Mouse (Mus musculus) CH12.LX (cell line): ENCODE measurements at regions not wholly inside any gene's neighbourhood (a gene's known extent, or its start where the extent isn't known, plus 50 kb on each side); places are given as distances from the start of the nearest gene placed in this dataset.

Experiments
- DNase-seq: peaks from one replicate; pipeline ENCODE4 v3.0.0-alpha.2; 2013; ENCODE audit errors: extremely low read depth
- H3K27ac ChIP-seq: 2 replicates; pipeline ENCODE4 v1.5.1; 2012; ENCODE audit warnings: low read depth, mild to moderate bottlenecking, control low read depth, moderate library complexity; ENCODE audit not compliant: insufficient read depth
- H3K27me3 ChIP-seq: replicated peaks from 2 replicates; pipeline ENCODE3; 2012; ENCODE audit warnings: inconsistent platforms
- H3K36me3 ChIP-seq, 2 experiments: replicated peaks in 1 of 2; 2 replicates each; pipeline versions ENCODE3 to v1.6.1; 2012; ENCODE audit warnings: inconsistent platforms in 1 of 2, low read length in 1 of 2, mild to moderate bottlenecking in 1 of 2, mixed read lengths in 1 of 2, moderate library complexity in 1 of 2; ENCODE audit not compliant: control insufficient read depth in 1 of 2, insufficient read depth in 1 of 2
- H3K4me1 ChIP-seq, 2 experiments: 2 replicates each; pipeline ENCODE4 v1.6.1; 2012; ENCODE audit warnings: inconsistent platforms in 1 of 2, moderate library complexity in 1 of 2; ENCODE audit not compliant: insufficient read depth in 2 of 2, control insufficient read depth in 1 of 2
- H3K4me2 ChIP-seq: 2 replicates; pipeline ENCODE4 v1.6.1; 2012; ENCODE audit warnings: low read depth, mild to moderate bottlenecking, control low read depth; ENCODE audit not compliant: poor library complexity, insufficient read depth, severe bottlenecking
- H3K4me3 ChIP-seq, 3 experiments: fragments of 150-350 bp in 1 of 3; sonication (generic) in 1 of 3; replicated peaks in 1 of 3; 2 replicates each; pipeline versions ENCODE3 to v1.5.1; 2011 to 2012; ENCODE audit warnings: low read depth in 2 of 3, low read length in 2 of 3, mild to moderate bottlenecking in 2 of 3, moderate library complexity in 2 of 3, control low read depth in 1 of 3, improper control_type of control experiment in 1 of 3, inconsistent platforms in 1 of 3, mixed read lengths in 1 of 3; ENCODE audit not compliant: poor library complexity in 1 of 3
- H3K79me2 ChIP-seq: replicated peaks from 2 replicates; pipeline ENCODE4 v1.6.1; 2012; ENCODE audit warnings: mild to moderate bottlenecking, moderate library complexity; ENCODE audit not compliant: control insufficient read depth, poor library complexity, insufficient read depth, severe bottlenecking; ENCODE audit errors: extremely low read depth
- H3K9ac ChIP-seq: 2 replicates; pipeline ENCODE4 v1.6.1; 2012; ENCODE audit warnings: low read depth, mild to moderate bottlenecking, control low read depth, moderate library complexity; ENCODE audit not compliant: insufficient read depth
- H3K9me3 ChIP-seq: replicated peaks from 2 replicates; pipeline ENCODE3; 2012; ENCODE audit warnings: low read length, inconsistent platforms, mixed read lengths
- CTCF ChIP-seq, 2 experiments: IDR thresholded peaks in 1 of 2; conservative IDR thresholded peaks in 1 of 2; 2 replicates each; pipeline ENCODE4 v1.5.1; 2011 to 2012; ENCODE audit warnings: low read depth in 2 of 2, low read length in 2 of 2, improper control_type of control experiment in 1 of 2, inconsistent platforms in 1 of 2, mild to moderate bottlenecking in 1 of 2, moderate library complexity in 1 of 2
- ELF1 ChIP-seq: IDR thresholded peaks from 2 replicates; pipeline ENCODE4 v1.6.1; 2014; ENCODE audit warnings: low read depth, mild to moderate bottlenecking, inconsistent platforms, low read length, improper control_type of control experiment
- GABPA ChIP-seq: IDR thresholded peaks from 2 replicates; pipeline ENCODE4 v1.6.1; 2012; ENCODE audit warnings: low read depth, low read length, improper control_type of control experiment, inconsistent platforms; ENCODE audit not compliant: insufficient replicate concordance
- MAFK ChIP-seq: IDR thresholded peaks from 2 replicates; pipeline ENCODE4 v1.6.1; 2011; ENCODE audit warnings: low read length, improper control_type of control experiment; ENCODE audit not compliant: insufficient replicate concordance
- MAX ChIP-seq: IDR thresholded peaks from 2 replicates; pipeline ENCODE4 v1.6.1; 2011; ENCODE audit warnings: low read length, improper control_type of control experiment
- MEF2A ChIP-seq: IDR thresholded peaks from 2 replicates; pipeline ENCODE4 v1.6.1; 2014; ENCODE audit warnings: low read depth, mild to moderate bottlenecking, inconsistent platforms, low read length, improper control_type of control experiment, borderline replicate concordance
- NELFE ChIP-seq: IDR thresholded peaks from 2 replicates; pipeline ENCODE4 v1.6.1; 2011; ENCODE audit warnings: low read depth, low read length, improper control_type of control experiment
- NRF1 ChIP-seq: IDR thresholded peaks from 2 replicates; pipeline ENCODE4 v1.6.1; 2014; ENCODE audit warnings: low read depth, mild to moderate bottlenecking, inconsistent platforms, low read length, improper control_type of control experiment, moderate library complexity
- POLR2AphosphoS2 ChIP-seq: IDR thresholded peaks from 2 replicates; pipeline ENCODE4 v1.6.1; 2011; ENCODE audit warnings: low read depth, low read length, improper control_type of control experiment
- TBP ChIP-seq: conservative IDR thresholded peaks from 2 replicates; pipeline ENCODE4 v1.6.1; 2011; ENCODE audit warnings: low read depth, low read length, improper control_type of control experiment
- TCF12 ChIP-seq: IDR thresholded peaks from 2 replicates; pipeline ENCODE4 v1.6.1; 2014; ENCODE audit warnings: low read depth, mild to moderate bottlenecking, inconsistent platforms, low read length, improper control_type of control experiment
- USF2 ChIP-seq: conservative IDR thresholded peaks from 2 replicates; pipeline ENCODE4 v1.6.1; 2011; ENCODE audit warnings: low read depth, low read length, improper control_type of control experiment
- ZC3H11A ChIP-seq: IDR thresholded peaks from 2 replicates; pipeline ENCODE4 v1.6.1; 2012; ENCODE audit warnings: low read depth, mild to moderate bottlenecking, inconsistent platforms, low read length, improper control_type of control experiment
- ZNF384 ChIP-seq: IDR thresholded peaks from 2 replicates; pipeline ENCODE4 v1.6.1; 2012; ENCODE audit warnings: low read depth, low read length, improper control_type of control experiment, inconsistent platforms
- dilution Hi-C: fragments of 300-500 bp; cut with MboI; formaldehyde crosslinking; loops from 2 replicates; pipeline ENCODE4 v1.14.3; 2020; ENCODE audit warnings: low sequenced_read_pairs; ENCODE audit not compliant: extremely low pct_unique_long_range_greater_than_20kb, extremely low pct_ligation_motif_present
- in situ Hi-C: fragments of 300-500 bp; cut with MboI; formaldehyde crosslinking; loops from 3 replicates; pipeline ENCODE4 v1.14.3; 2019; ENCODE audit warnings: low sequenced_read_pairs, low pct_ligation_motif_present, low pct_unique_long_range_greater_than_20kb, mixed read lengths

GRCm38 (mm10) chr16:77695443-77695842 is 93.5 kb upstream of the Gm11146 start:
- no peak overlapping the region for H3K9ac ChIP-seq
- no peak overlapping the region for H3K4me2 ChIP-seq
- no peaks in the 10 kb centered on the region for H3K4me1 ChIP-seq
- H3K79me2 ChIP-seq, result no peaks in the 10 kb centered on the region
- H3K9me3 ChIP-seq, result peaks cover 30% of the 10 kb centered on the region
- H3K4me3 ChIP-seq, result no peak overlapping the region
- H3K36me3 ChIP-seq, result no peaks in the 10 kb centered on the region
- in situ Hi-C loops, result no loop called here
- no peak overlapping the region for H3K27ac ChIP-seq
- DNase-seq, result no peak
- TF ChIP-seq TBP (no peak), TCF12 (no peak), NRF1 (no peak), ELF1 (no peak), MEF2A (no peak), MAFK (no peak), ZNF384 (no peak), GABPA (no peak), POLR2AphosphoS2 (no peak)
- TF ChIP-seq, all 38 proteins: peak for 0
- no peaks in the 10 kb centered on the region for H3K27me3 ChIP-seq
- dilution Hi-C loops, result no loop called here

DNA sequence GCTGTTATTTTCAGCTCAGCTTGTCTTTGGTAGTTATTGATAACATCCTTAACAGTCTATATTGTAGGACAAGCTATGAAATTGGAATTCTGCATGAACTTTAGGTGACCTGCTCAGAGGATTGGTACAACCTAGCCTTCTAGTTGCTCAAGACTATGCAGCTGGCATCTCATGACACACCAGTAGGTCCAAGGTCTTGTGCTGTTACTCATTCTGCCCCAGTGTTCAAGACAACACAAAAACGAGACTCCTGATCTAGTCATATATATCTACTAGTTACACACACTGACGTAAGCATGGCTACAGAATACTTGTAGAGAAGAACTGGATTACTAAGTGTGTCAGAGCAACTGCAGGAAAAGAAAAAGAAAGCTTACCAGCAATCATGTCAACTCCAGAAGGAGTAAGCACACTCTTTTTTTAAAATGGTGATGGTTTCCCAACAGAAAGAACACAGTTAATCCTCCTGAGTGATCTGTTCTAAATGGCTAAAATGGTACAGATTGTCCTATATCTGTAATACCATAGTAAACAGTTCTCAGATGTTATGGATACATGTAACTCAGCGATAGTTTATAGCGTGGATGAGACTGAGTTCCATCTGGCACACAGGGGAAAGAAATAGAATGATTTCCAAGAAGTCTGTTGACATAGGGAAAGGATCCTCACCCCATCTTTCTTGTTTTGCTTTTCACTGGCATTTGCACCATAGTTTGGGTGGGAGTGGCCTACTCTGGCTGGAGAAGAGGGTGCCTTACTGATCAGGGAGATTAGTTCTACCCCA is 85.4 kb upstream of the Gm11146 start:
- no peaks in the 10 kb centered on the region for H3K79me2 ChIP-seq
- dilution Hi-C loops, result no loop called here
- no peak for TF ChIP-seq USF2
- TF ChIP-seq TCF12, result no peak
- no peak for TF ChIP-seq ZC3H11A
- no peak for TF ChIP-seq ZNF384
- TF ChIP-seq NELFE, result no peak
- no peak for TF ChIP-seq MAX
- no peak for TF ChIP-seq ELF1
- TF ChIP-seq CTCF (conservative IDR thresholded peaks at IDR 0.05 in 1 of 2, IDR thresholded peaks at IDR 0.05 in 1 of 2; ENCODE audit: low read depth in 2 of 2, low read length in 2 of 2), result no peak
- TF ChIP-seq, all 38 proteins: peak for 0
- Histone ChIP-seq H3K4me2 (no peak overlapping the region), H3K4me1 (no peaks in the 10 kb centered on the region), H3K9ac (no peak overlapping the region), H3K27ac (no peak overlapping the region), H3K27me3 (no peaks in the 10 kb centered on the region), H3K9me3 (peaks cover 51% of the 10 kb centered on the region), H3K36me3 (no peaks in the 10 kb centered on the region), H3K4me3 (no peak overlapping the region)
- no peak for DNase-seq
- in situ Hi-C loops, result no loop called here
